Mouse (Mus musculus) bone marrow, adult 2 months (tissue): ENCODE measurements at regions not wholly inside any gene's neighbourhood (a gene's known extent, or its start where the extent isn't known, plus 50 kb on each side); places are given as distances from the start of the nearest gene placed in this dataset.

Experiments used
- H3K27ac ChIP-seq: fragments of 200-500 bp; 2 replicates; pipeline ENCODE4 v1.5.1; 2012; ENCODE audit warnings: low read depth, mild to moderate bottlenecking, control low read depth, inconsistent platforms, low read length; ENCODE audit not compliant: control insufficient read depth, poor library complexity, insufficient read depth
- H3K4me1 ChIP-seq: fragments of 200-500 bp; 2 replicates; pipeline ENCODE4 v1.6.1; 2011; ENCODE audit warnings: low read length; ENCODE audit not compliant: control insufficient read depth, insufficient read depth
- H3K4me3 ChIP-seq: fragments of 200-500 bp; replicated peaks from 2 replicates; pipeline ENCODE3; 2011; ENCODE audit warnings: mild to moderate bottlenecking, low read depth, low read length, control low read depth; ENCODE audit not compliant: control insufficient read depth
- CTCF ChIP-seq: fragments of 200-500 bp; IDR thresholded peaks from 2 replicates; pipeline ENCODE4 v1.5.1; 2011; ENCODE audit warnings: low read length, control low read depth; ENCODE audit not compliant: control insufficient read depth, insufficient read depth
- POLR2A ChIP-seq: fragments of 200-500 bp; IDR thresholded peaks from 2 replicates; pipeline ENCODE4 v1.6.1; 2011; ENCODE audit warnings: low read depth, mild to moderate bottlenecking, control low read depth, low read length, borderline replicate concordance; ENCODE audit not compliant: control insufficient read depth
- WGBS: fragments of 180-500 bp; shearing (Covaris S2); methylation state at CpG from one replicate; pipeline ENCODE4 v1.1.7; 2018; 5-methylcytosine and 5-hydroxymethylcytosine counted together

GRCm38 (mm10) chr16:93152765-93153489, 327.0 kb upstream of the Runx1 start:
- peak overlapping the region; percentile 21; the same call in 1 of the 2 replicates for H3K27ac ChIP-seq
- H3K4me1 ChIP-seq, result peaks cover 5% of the 10 kb centered on the region; the same call in 1 of the 2 replicates
- TF ChIP-seq POLR2A, result no peak
- TF ChIP-seq CTCF, result no peak
- no peak overlapping the region for H3K4me3 ChIP-seq
- 3% methylated on average over 14 of the region's 14 CpGs for WGBS

GRCm38 (mm10) chr16:93152057-93152456, 326.1 kb upstream of the Runx1 start:
- WGBS, result 92% methylated on average over 1 of the region's 1 CpGs
- TF ChIP-seq POLR2A (no peak), CTCF (no peak)

GRCm38 (mm10) chr16:93151652-93152051, 325.7 kb upstream of the Runx1 start:
- 81% methylated on average over 2 of the region's 2 CpGs for WGBS
- Histone ChIP-seq H3K4me3 (no peak overlapping the region), H3K27ac (no peak overlapping the region), H3K4me1 (peaks cover 9% of the 10 kb centered on the region; the same call in 1 of the 2 replicates)
- TF ChIP-seq CTCF, result no peak
- TF ChIP-seq POLR2A, result no peak

More at GRCm38 (mm10) chr16:93152057-93152456, 326.1 kb upstream of the Runx1 start:
- Histone ChIP-seq H3K4me1 (peaks cover 7% of the 10 kb centered on the region; the same call in 1 of the 2 replicates), H3K27ac (no peak overlapping the region), H3K4me3 (no peak overlapping the region)

GRCm38 (mm10) chr16:93150451-93150850, 324.5 kb upstream of the Runx1 start:
- 90% methylated on average over 12 of the region's 12 CpGs for WGBS
- TF ChIP-seq CTCF (no peak), POLR2A (no peak)
- H3K4me1 ChIP-seq, result peaks cover 9% of the 10 kb centered on the region; the same call in 1 of the 2 replicates
- H3K27ac ChIP-seq, result no peak overlapping the region
- H3K4me3 ChIP-seq, result no peak overlapping the region

- 55% methylated on average over 5 of the region's 5 CpGs for WGBS
- H3K4me1 ChIP-seq, result peaks cover 6% of the 10 kb centered on the region; the same call in 1 of the 2 replicates
These were observed 321.7 kb upstream of the Runx1 start for GRCm38 (mm10) chr16:93147525-93148222.

GRCm38 (mm10) chr16:93146812-93147211, 320.9 kb upstream of the Runx1 start:
- Histone ChIP-seq H3K27ac (no peak overlapping the region), H3K4me3 (no peak overlapping the region), H3K4me1 (peaks cover 6% of the 10 kb centered on the region; the same call in 1 of the 2 replicates)
- TF ChIP-seq POLR2A (no peak), CTCF (no peak)
- 53% methylated on average over 3 of the region's 3 CpGs for WGBS

More at GRCm38 (mm10) chr16:93147525-93148222, 321.7 kb upstream of the Runx1 start:
- TF ChIP-seq POLR2A (no peak), CTCF (no peak)
- H3K27ac ChIP-seq, result no peak overlapping the region
- no peak overlapping the region for H3K4me3 ChIP-seq

GRCm38 (mm10) chr16:93145617-93146016, 319.7 kb upstream of the Runx1 start:
- TF ChIP-seq POLR2A (no peak), CTCF (no peak)

GRCm38 (mm10) chr16:93144033-93144432, 318.1 kb upstream of the Runx1 start:
- no peak overlapping the region for H3K27ac ChIP-seq
- peaks cover 6% of the 10 kb centered on the region; the same call in 1 of the 2 replicates for H3K4me1 ChIP-seq
- no peak overlapping the region for H3K4me3 ChIP-seq
- WGBS, result 34% methylated on average over 5 of the region's 5 CpGs
- TF ChIP-seq POLR2A (no peak), CTCF (no peak)

More at GRCm38 (mm10) chr16:93145617-93146016, 319.7 kb upstream of the Runx1 start:
- Histone ChIP-seq H3K4me1 (peaks cover 6% of the 10 kb centered on the region; the same call in 1 of the 2 replicates), H3K4me3 (no peak overlapping the region), H3K27ac (no peak overlapping the region)
- 69% methylated on average over 3 of the region's 3 CpGs for WGBS
